Mouse (Mus musculus) c-Kit-negative CD71-positive TER-119-positive erythroid progenitor cells, embryonic 14.5 days (primary cell): Measurements from ENCODE around the gene Cbfa2t2.
A peak's percentile ranks its signal among the peaks of the same experiment; 100 is the strongest.

Experiments used
- DNase-seq: peaks from one replicate; pipeline ENCODE4 v3.0.0-alpha.2; 2013; ENCODE audit warnings: low read depth, low spot score

The Cbfa2t2 gene

DNA sequence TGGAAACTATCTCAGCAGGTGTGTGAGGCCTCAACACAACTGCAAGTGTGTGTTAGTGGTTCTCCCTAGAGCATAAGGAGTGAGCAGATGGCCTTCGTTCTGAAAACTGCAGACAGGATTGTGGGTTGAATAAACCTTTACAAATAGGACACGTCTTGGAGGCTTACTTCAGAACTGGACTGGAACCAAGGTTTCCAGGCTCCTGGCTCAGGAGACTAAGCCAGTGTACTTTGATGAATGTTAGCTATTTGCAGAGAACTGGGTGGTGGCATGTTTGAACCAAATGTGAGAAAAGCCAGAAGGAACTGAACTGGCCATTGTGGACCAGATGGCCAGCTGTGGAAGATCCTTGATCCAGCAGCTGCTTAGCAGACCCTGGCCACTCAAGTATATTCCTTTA is 102.0 kb downstream of the Cbfa2t2 start:
- no peak for DNase-seq

DNA sequence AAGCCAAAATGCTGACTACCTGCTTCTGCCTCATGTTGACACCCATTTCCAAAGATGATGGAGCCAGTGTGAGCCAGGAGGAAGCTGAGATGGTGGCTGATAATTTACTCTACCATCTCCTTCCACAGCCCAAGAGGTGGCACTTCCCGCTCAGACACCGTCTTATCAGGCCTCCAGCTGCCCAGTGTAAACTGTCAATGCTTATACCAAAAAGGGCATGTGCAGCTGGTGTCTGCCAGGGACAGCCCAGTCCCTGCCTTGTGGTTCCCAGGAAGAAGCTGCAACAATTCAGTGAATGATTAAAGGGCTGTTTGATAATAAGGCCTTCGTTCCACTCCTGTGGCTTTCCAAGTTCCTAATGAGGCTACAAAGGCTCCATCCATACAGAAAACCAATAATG is 102.4 kb downstream of the Cbfa2t2 start:
- no peak for DNase-seq

DNA sequence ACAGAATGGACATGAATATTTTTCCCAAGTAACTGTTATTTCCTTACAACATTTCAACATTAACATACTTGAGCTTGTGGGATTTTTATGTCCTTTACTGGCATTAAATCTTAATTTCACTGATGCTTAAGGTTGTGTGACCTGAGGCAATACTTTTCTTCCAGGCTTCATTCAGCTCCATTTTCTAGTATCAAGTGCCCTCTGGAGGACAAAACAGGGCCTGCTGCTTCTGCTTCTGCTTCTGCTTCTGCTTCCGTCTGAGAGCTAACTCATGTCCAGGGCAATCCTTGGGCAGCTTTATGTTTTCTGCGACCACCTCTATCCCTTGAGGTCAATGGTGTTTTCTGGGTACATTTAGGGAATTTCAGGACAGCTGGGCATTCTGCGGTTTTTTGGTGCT is 103.4 kb downstream of the Cbfa2t2 start:
- DNase-seq, result no peak

- no peak for DNase-seq
Measured at GRCm38 (mm10) chr2:154541630-154542029, 105.3 kb downstream of the Cbfa2t2 start.

DNA sequence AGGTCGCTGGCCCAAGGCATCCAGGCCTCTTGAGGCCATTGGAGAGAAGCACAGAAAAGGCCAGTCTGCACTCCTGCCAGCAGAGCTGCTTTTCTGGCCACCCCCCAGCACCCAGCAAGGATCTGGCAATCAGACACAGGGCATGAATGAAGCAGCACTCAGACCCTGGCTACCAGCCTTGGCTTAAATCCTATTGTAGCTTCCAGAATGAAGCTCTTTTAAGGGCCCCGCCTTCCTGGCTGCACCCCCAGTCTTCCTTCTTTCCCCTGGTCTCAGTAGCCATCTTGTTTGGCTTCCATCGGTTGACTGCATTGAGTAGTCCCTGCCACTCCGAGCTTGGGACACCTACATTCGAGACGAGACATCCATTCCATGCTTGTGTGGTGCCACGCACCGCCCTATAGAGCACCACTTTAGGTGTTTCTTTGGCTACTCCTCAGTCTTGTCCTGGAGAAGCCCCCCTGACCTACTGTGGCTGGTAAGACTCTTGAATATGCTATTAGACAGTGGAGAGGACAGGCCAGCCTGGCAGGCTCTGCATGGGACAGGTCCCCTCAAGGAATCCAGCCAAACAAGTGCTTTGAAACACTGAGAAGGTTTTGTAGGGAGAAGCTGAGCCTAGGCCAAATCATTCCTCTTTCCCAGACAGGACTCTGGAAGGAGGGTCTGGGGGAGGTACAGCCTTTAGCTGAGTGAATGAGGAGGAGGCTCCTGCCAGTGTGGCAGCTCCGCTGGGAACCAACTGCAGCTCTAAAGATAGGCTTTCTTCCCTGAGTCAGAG is 107.5 kb downstream of the Cbfa2t2 start:
- DNase-seq, result no peak

DNA sequence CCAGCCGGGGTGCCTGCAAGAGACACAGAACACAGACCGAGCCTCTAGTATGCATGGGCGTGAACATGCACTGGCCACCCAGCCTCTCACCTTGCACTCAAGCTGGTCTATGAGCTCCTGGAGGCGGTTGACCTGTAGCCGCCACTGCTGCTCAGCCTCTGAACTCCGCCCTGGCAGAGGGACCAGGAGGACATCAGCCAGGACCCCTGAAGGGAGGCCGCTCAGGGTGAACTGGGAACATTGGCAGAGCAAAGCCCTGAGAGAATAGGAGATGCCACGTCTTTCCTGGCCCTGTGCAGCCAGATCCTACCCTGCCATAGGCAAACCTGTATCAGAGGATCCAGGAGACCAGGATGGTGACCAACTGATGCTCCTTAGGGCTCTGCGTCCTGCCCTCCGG is 110.4 kb downstream of the Cbfa2t2 start, which contains the start of gene 1700003F12Rik:
Gene 1700003F12Rik (plus strand): TSS at position 375 of the 400 bp plus-strand sequence.
- DNase-seq, result no peak

GRCm38 (mm10) chr2:154548688-154549087 is 112.4 kb downstream of the Cbfa2t2 start:
- DNase-seq, result no peak

- no peak for DNase-seq
Measured at GRCm38 (mm10) chr2:154549127-154549885, 113.0 kb downstream of the Cbfa2t2 start.

- DNase-seq, result no peak
Measured at GRCm38 (mm10) chr2:154549886-154550189, 113.6 kb downstream of the Cbfa2t2 start.

DNA sequence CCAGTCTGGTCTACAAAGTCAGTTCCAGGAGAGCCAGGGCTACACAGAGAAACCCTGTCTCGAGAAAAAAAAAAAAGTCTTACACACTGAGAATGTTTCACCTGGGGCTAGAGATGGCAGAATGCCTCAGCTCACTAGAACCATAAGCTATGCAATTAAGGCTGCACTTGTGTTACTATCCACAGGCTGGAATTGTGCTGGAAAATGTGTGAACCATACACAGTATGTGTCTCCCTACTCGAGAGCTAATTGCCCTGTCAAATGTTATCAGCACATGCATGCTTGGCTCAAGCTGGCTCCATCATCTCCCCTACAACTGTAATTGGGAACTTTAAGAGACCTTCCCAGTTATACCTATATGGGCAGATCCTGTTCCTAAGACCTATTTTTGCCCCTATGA is 114.7 kb downstream of the Cbfa2t2 start:
- DNase-seq, result no peak

GRCm38 (mm10) chr2:154551476-154551875 is 115.2 kb downstream of the Cbfa2t2 start, which contains the start of gene Actl10:
Gene Actl10, plus strand, starts transcription at chr2:154551776.
- DNase-seq, result no peak

DNA sequence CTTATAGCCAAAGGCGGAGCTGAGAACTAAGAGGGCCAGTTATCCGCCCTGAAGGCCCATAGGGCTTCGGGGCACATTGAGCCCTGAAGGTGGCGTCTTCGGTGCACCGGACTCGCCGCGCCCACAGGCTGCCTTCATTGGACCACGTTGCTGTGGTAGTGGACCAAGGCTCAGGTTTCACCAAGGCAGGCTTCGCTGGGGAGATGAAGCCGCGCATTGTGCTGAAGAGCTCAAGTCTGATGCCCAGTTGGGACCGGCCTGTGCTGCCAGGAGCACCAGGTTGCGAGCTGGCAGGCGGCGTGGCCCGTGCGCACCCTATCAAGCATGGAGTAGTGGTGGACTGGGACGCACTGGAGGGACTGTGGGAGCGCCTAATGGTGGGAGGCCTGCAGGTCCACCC is 115.6 kb downstream of the Cbfa2t2 start:
- DNase-seq, result no peak

DNA sequence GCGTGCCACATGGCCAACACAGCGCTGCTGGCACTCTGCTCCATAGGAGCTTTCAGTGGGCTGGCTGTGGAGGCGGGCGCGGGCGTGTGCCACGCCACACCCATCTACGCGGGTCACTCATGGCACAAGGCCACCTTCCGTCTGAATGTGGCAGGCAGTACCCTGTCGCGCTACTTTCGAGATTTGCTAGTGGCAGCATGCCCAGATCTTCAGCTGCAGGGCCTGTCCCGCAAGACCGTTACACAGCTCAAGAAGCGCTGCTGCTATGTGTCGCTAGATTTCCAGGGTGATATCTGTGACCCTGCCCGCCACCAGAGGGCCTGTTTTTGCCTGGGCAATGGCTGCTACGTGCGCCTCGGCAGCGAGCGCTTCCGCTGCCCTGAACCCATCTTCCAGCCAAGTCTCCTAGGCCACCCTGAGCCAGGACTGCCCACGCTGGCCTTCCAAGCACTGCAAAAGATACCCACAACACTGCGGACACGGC is 116.2 kb downstream of the Cbfa2t2 start:
- DNase-seq, result no peak

DNA sequence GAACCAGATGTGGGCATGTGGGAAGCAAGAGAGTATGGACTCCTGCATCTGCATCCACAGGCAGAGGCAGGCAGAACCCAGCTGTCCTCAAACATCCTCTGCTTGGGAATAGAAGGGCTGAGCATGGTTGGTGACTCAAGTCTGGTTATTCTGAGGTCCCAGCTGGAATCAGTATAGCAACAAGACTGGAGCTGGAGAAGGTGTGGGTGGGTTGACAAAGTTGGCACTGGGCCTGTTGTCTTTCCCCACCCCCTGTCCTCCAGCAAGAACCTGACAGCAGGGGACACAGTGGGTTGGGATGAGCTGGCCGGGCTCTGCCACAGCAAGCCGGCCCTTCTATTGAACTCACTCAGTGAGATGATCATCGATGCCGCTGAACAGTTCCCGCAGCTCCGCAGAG is 119.0 kb downstream of the Cbfa2t2 start:
- no peak for DNase-seq

DNA sequence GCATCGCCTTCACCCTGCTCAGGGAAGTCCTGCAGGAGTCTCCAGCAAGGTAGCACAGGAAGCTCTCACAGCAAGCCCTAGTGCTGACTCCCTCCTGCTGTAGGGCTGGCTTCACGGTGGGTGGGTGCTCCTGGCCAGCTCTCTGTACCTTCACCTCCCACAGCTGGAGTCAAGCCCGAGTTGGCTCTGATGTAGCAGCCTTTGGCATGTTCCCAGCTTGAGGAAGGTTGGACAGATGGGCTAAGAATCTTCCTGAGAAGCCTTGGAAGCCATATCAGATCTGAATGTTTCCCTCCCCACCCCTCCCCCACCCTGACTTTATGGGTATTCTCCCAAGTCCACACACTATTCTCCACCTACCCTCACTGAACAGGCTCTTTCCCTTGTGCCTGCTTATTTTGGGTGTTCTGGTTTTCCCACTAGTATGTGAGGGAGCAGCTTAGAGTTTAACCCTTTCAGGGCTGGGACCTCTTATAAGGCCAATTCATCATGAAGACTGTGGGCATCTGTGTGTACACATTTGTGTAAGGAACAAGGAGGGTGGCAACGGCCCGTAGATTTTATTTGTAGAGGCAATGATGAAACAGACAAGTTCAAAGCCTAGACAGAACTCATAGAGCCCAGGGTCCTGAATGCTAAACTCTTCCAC is 121.0 kb downstream of the Cbfa2t2 start:
- no peak for DNase-seq

GRCm38 (mm10) chr2:154558264-154559039 is 122.2 kb downstream of the Cbfa2t2 start, which contains the start of gene Necab3:
Gene Necab3, minus strand, starts transcription at chr2:154558890.
- DNase-seq, result peak; percentile 28

DNA sequence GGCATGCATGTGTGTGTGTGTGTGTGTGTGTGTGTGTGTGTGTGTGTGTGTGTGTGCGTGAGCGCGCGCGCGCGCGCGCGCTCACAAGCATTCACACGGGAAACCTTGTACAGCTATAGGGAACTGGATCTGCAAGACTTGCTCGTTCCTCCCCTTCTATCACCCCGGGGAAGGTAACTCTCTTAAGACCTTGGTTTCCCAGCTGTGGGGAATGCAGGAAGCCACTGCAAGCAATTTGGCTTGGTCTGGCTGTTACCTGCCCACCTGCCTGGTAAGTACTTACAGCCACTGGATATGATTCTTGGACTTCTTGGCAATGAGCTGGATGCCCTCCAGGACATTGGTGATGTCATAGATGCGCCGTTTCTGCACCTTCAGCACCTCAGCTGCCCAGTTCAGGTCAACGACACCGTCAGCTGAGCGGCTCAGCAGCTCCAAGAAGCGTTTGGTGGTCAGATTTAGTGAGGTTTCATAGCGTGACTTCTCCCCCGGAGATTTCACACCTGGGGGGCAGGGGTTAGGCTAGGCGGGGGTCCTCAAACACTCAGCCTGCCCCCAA is 127.4 kb downstream of the Cbfa2t2 start:
- no peak for DNase-seq

GRCm38 (mm10) chr2:154565562-154565961 is 129.3 kb downstream of the Cbfa2t2 start:
- DNase-seq, result no peak

GRCm38 (mm10) chr2:154566641-154567040 is 130.4 kb downstream of the Cbfa2t2 start:
- no peak for DNase-seq

GRCm38 (mm10) chr2:154567766-154568165 is 131.5 kb downstream of the Cbfa2t2 start:
- DNase-seq, result no peak
